Mouse (Mus musculus) E14TG2a.4 (cell line): ENCODE data around the gene Bclaf1.
A peak's percentile ranks its signal among the peaks of the same experiment; 100 is the strongest.

Source experiments
- H3K27me3 ChIP-seq: 2 replicates; pipeline ENCODE4 v1.6.1; 2014; ENCODE audit warnings: low read length, control low read depth; ENCODE audit not compliant: insufficient read depth
- H3K36me3 ChIP-seq: 2 replicates; pipeline ENCODE4 v1.6.1; 2014; ENCODE audit warnings: low read length, control low read depth; ENCODE audit not compliant: insufficient read depth
- H3K4me1 ChIP-seq: replicated peaks from 2 replicates; pipeline ENCODE4 v1.6.1; 2014; ENCODE audit warnings: low read depth, low read length, control low read depth
- H3K4me3 ChIP-seq: replicated peaks from 2 replicates; pipeline ENCODE4 v1.5.1; 2014; ENCODE audit warnings: mild to moderate bottlenecking, low read length
- H3K9me3 ChIP-seq: 2 replicates; pipeline ENCODE4 v1.6.1; 2014; ENCODE audit warnings: low read length, control low read depth
- CTCF ChIP-seq: conservative IDR thresholded peaks from 2 replicates; pipeline ENCODE4 v1.5.1; 2014; ENCODE audit warnings: low read length
- NANOG ChIP-seq: IDR thresholded peaks from 2 replicates; pipeline ENCODE4 v1.6.1; 2014; ENCODE audit warnings: borderline replicate concordance, low read length, mixed read lengths
- POU5F1 ChIP-seq: IDR thresholded peaks from 2 replicates; pipeline ENCODE4 v1.6.1; 2014; ENCODE audit warnings: low read length, borderline replicate concordance

The Bclaf1 gene

GRCm38 (mm10) chr10:20311918-20312735, at the start of gene Bclaf1:
Bclaf1 (plus strand) TSS chr10:20312469.
- H3K4me3 ChIP-seq: peak within 1 kb of the TSS; percentile 94
- H3K9me3 ChIP-seq: no peaks in the 10 kb centered on the region
- peaks cover 36% of the 10 kb centered on the region for H3K4me1 ChIP-seq
- TF ChIP-seq POU5F1: no peak
- no peak for TF ChIP-seq CTCF
- no peak for TF ChIP-seq NANOG
- no peaks in the 10 kb centered on the region for H3K27me3 ChIP-seq
- peaks cover 10% of the 10 kb centered on the region for H3K36me3 ChIP-seq

- Histone ChIP-seq H3K4me3 (no peak overlapping the region), H3K9me3 (no peaks in the 10 kb centered on the region), H3K4me1 (peaks cover 19% of the 10 kb centered on the region), H3K36me3 (peaks cover 59% of the 10 kb centered on the region), H3K27me3 (no peaks in the 10 kb centered on the region)
- TF ChIP-seq CTCF: no peak
- no peak for TF ChIP-seq NANOG
- TF ChIP-seq POU5F1: no peak
Observed at GRCm38 (mm10) chr10:20262896-20263295, 49.4 kb upstream of the Bclaf1 start.

- Histone ChIP-seq H3K4me1 (peaks cover 19% of the 10 kb centered on the region), H3K27me3 (no peaks in the 10 kb centered on the region), H3K9me3 (no peaks in the 10 kb centered on the region), H3K36me3 (peaks cover 66% of the 10 kb centered on the region), H3K4me3 (no peak overlapping the region)
- peak; percentile 98 for TF ChIP-seq NANOG
- no peak for TF ChIP-seq POU5F1
- TF ChIP-seq CTCF: no peak
Observed at GRCm38 (mm10) chr10:20264479-20264878, 47.8 kb upstream of the Bclaf1 start.

- no peak for TF ChIP-seq CTCF
- no peak for TF ChIP-seq POU5F1
- no peak for TF ChIP-seq NANOG
- Histone ChIP-seq H3K9me3 (no peaks in the 10 kb centered on the region), H3K4me3 (no peak overlapping the region)
Observed at GRCm38 (mm10) chr10:20267032-20267431, 45.2 kb upstream of the Bclaf1 start.

GRCm38 (mm10) chr10:20268945-20269344, 43.3 kb upstream of the Bclaf1 start:
- Histone ChIP-seq H3K4me3 (no peak overlapping the region), H3K4me1 (peaks cover 39% of the 10 kb centered on the region), H3K27me3 (no peaks in the 10 kb centered on the region), H3K36me3 (peaks cover 69% of the 10 kb centered on the region), H3K9me3 (no peaks in the 10 kb centered on the region)
- TF ChIP-seq POU5F1 (no peak), NANOG (no peak), CTCF (no peak)

More at GRCm38 (mm10) chr10:20267032-20267431, 45.2 kb upstream of the Bclaf1 start:
- no peaks in the 10 kb centered on the region for H3K27me3 ChIP-seq
- H3K36me3 ChIP-seq: peaks cover 76% of the 10 kb centered on the region
- peaks cover 21% of the 10 kb centered on the region for H3K4me1 ChIP-seq

- no peaks in the 10 kb centered on the region for H3K9me3 ChIP-seq
- H3K36me3 ChIP-seq: peaks cover 80% of the 10 kb centered on the region
- TF ChIP-seq POU5F1 (no peak), CTCF (no peak), NANOG (no peak)
- no peaks in the 10 kb centered on the region for H3K27me3 ChIP-seq
- no peak overlapping the region for H3K4me3 ChIP-seq
- peaks cover 23% of the 10 kb centered on the region for H3K4me1 ChIP-seq
Observed at GRCm38 (mm10) chr10:20272380-20272779, 39.9 kb upstream of the Bclaf1 start.

GRCm38 (mm10) chr10:20273278-20273677, 39.0 kb upstream of the Bclaf1 start:
- Histone ChIP-seq H3K36me3 (peaks cover 81% of the 10 kb centered on the region), H3K4me3 (peak overlapping the region; percentile 51), H3K27me3 (no peaks in the 10 kb centered on the region), H3K4me1 (peaks cover 23% of the 10 kb centered on the region), H3K9me3 (no peaks in the 10 kb centered on the region)
- TF ChIP-seq NANOG (no peak), POU5F1 (no peak), CTCF (no peak)

GRCm38 (mm10) chr10:20274022-20274421, 38.2 kb upstream of the Bclaf1 start:
- TF ChIP-seq POU5F1: no peak
- no peak for TF ChIP-seq CTCF
- TF ChIP-seq NANOG: no peak
- peaks cover 81% of the 10 kb centered on the region for H3K36me3 ChIP-seq
- peaks cover 23% of the 10 kb centered on the region for H3K4me1 ChIP-seq
- no peak overlapping the region for H3K4me3 ChIP-seq
- no peaks in the 10 kb centered on the region for H3K27me3 ChIP-seq
- no peaks in the 10 kb centered on the region for H3K9me3 ChIP-seq

- Histone ChIP-seq H3K36me3 (peaks cover 60% of the 10 kb centered on the region), H3K9me3 (no peaks in the 10 kb centered on the region), H3K4me3 (no peak overlapping the region), H3K27me3 (no peaks in the 10 kb centered on the region), H3K4me1 (peaks cover 18% of the 10 kb centered on the region)
- TF ChIP-seq NANOG: no peak
- no peak for TF ChIP-seq POU5F1
- TF ChIP-seq CTCF: no peak
Observed at GRCm38 (mm10) chr10:20281456-20281855, 30.8 kb upstream of the Bclaf1 start.
